Mouse (Mus musculus): ENCODE results near the gene Gucy2c.

The Gucy2c gene

GRCm38 (mm10) chr6:136741281-136741680, 40.3 kb downstream of the Gucy2c start:
- DNase-seq (ENCODE audit: low read depth, low spot score), result no peak

GRCm38 (mm10) chr6:136735766-136736165, 45.8 kb downstream of the Gucy2c start:
- no peak for DNase-seq (ENCODE audit: low read depth, low spot score)

DNA sequence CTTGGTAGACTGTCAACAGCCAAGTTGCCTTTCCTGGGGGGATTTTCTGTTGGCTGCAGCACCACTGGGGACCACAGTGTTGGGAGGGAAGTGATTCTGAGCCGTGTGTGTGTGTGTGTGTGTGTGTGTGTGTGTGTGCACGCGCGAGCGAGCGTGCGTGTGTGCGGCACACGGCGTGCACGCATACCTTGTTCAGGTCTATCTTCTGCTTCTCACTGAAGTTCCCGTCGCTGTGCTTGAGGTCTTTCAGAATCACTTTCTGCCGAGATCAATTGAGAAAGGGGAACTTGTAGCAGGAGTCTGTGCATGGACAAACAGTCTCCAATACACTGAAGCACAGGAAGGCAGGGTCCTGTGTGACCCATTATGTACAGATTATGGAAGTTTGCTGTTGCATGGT, 53.4 kb downstream of the Gucy2c start:
- no peak for DNase-seq (ENCODE audit: low read depth, low spot score)

DNA sequence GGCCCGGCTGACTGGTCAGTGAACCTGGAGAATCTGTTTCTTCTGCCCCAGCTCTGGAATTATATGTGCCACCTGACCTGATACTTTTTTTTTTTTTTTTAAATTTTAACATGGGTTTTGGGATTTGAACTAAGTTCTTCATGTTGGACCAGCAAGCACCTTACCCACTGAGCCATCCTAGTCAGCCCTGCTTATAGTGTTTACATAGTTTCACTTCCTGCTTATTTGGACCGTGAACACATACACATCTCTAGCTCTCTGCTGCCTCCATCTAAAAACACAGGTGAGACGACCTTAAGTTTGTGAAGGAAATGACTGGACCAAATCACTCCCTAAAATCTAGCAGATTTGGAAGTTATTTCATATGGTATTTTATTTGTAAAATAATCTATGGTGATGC, 58.4 kb downstream of the Gucy2c start:
- DNase-seq (ENCODE audit: low read depth, low spot score), result no peak

- no peak for DNase-seq (ENCODE audit: low read depth, low spot score)
Observed at GRCm38 (mm10) chr6:136722565-136722964, 59.0 kb downstream of the Gucy2c start.

DNA sequence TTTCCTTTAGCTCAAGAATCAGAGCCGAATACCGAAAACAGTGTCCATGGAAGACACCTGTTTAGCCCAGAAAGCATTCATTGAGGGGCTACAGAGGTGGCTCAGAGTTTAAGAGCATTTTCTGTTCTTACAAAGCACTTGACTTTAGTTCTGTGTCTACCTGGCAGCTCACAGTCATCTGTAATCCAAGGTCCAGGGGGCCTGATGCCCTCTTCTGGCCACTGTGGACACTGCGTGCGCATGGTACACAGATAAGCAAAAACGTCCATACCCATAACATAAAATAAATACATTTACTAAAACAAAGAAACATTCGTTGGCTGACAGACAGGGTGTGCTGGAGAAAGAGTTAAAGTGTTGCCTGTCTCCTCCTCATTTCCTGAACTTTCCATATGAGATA, 59.6 kb downstream of the Gucy2c start:
- DNase-seq (ENCODE audit: low read depth, low spot score), result peak; percentile 50

DNA sequence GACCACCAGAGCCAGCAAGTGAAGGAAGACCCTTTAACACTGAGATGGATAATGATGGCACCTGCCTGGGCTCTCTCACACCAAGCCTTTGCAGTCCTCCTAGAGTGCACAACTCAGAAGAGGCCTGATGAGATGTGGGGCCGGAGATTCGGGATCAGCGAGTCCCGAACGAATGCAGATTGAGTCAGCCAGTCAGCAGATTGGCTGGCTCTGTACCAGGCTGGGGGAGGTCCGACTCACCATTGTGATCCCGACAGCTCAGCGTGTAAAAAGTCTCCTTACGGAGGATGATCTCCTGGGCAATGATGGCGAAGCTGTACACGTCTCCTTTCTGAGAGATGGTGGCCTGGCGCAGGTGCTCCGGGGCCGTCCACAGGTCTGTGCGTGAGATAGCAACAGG, 61.1 kb downstream of the Gucy2c start:
- DNase-seq (ENCODE audit: low read depth, low spot score), result no peak

DNA sequence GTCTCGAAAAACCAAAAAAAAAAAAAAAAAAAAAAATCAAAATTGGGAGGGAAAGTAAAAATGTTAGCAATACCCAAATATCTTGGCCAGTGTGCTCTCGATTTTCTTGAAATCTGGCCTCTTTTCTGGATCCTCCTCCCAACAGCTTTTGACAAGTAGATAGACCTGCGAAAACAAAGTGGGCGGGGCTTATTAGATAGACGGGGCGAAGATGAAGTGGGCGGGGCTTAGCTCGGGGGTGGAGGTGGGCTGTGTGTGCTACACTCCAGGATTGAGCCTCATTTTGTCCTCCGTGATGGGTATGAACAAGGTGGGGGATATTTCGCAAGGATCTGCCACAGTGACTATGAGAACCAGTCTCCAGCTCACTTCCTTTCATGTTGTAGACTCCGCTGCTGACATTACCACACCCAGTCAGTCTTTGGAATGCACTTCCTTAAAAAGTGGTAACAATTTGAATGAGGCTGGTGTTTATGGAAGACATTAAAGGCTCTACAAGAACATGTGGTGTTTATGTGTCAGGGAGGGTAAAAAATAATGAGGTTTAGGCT, 65.6 kb downstream of the Gucy2c start:
- DNase-seq (ENCODE audit: low read depth, low spot score), result no peak

DNA sequence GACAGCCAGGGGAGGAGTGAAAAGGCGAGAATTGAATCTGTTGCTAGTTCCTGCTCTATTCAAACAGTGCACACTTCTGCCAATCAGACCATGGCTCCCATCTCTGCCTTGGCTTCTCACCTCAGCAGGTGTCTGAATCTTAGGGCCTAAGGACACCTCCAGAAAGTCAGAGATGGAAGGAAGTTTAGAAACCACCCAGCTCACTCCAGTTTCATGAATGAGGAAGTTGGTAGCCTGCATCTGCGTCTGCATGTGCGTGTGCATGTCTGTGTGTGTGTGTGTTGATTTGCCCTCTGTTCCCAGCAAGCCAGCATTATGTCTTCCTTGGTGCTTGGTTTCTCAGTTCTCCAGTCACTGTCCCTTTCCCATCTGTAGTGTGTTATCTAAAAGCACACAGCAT, 67.5 kb downstream of the Gucy2c start:
- no peak for DNase-seq (ENCODE audit: low read depth, low spot score)

DNA sequence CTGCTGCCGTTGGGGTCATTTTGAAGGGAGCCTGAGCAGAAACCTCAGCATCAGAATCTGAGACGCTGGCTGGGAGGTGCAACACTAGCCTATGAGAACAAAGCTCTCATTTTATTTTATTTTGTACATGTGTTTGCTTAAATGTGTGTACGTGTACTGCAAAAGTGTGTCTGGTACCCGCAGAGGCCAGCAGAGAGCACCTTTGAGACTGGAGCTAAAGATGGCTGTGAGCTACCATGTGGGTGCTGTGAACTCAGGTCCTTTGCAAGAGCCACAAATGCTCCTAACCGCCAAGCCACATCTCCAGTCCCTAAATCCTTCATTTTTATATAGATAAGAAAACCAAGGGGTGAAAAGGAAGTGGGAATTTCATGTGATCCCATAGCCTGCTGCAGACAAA, 71.2 kb downstream of the Gucy2c start:
- no peak for DNase-seq (ENCODE audit: low read depth, low spot score)

- DNase-seq (ENCODE audit: low read depth, low spot score), result no peak
Observed at GRCm38 (mm10) chr6:136708597-136708996, 73.0 kb downstream of the Gucy2c start.

GRCm38 (mm10) chr6:136701878-136702277, 79.7 kb downstream of the Gucy2c start:
- DNase-seq (ENCODE audit: low read depth, low spot score), result no peak

DNA sequence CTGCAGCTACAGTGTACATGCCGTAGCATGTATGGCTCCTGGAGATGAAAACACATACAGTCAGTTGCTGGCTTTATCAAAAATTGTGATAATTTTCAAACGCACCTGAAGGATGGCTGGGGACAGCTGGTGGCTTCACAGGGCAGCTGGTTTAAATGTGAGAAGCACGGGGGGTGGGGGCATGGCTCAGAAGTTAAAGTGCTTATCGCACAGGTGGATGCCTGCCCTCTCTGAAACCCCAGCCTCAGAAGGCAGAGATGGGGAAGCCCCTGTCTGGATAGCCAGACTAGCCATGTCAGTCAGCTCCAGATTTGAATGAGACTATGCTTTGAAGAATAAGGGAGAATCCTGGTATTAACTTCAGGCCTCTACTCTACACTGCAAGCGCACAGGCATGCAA, 80.4 kb downstream of the Gucy2c start:
- no peak for DNase-seq (ENCODE audit: low read depth, low spot score)

DNA sequence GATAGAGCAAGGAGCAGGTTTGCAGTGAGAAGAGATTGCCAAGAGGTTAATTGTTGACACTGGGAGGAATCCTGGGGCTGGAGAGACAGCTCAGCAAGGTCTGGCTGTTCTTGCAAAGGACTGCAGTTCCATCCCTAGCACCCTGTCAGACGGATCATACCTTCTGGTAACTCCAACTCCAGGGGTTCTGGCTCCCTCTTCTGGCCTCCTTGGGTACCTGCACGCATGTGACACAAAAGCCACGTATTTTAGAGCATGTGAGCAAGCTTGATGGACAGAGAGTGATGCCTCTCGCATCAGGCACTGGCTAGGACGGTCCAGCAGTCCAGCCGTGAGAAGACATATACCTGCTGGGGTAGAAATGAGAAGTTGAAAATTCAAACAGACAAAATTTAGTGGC, 90.3 kb downstream of the Gucy2c start:
- DNase-seq (ENCODE audit: low read depth, low spot score), result no peak

GRCm38 (mm10) chr6:136690527-136690926, 91.0 kb downstream of the Gucy2c start:
- DNase-seq (ENCODE audit: low read depth, low spot score), result no peak

GRCm38 (mm10) chr6:136689790-136690413, 91.7 kb downstream of the Gucy2c start:
- no peak for DNase-seq (ENCODE audit: low read depth, low spot score)

DNA sequence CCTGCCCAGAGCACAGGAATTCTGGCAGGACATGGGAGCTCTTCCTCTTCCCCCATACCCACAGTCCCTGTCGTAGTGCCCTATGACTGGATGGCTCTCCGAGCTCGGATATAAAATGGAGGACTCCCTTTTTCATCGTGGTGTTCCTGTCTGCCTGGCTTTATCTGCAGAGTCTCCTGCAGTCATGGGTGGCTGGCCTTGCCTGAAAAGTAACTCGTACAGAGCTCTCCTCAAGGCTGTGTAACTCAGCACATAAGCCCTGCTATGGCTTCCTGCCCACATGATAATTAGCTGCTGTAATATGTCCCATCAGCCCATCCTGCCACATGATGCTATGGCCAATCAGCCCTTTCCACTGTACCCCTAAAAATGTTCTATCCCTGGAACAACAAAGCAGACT, 96.1 kb downstream of the Gucy2c start:
- DNase-seq (ENCODE audit: low read depth, low spot score), result no peak

- DNase-seq (ENCODE audit: low read depth, low spot score), result no peak
Observed at GRCm38 (mm10) chr6:136683410-136684334, 97.9 kb downstream of the Gucy2c start.

DNA sequence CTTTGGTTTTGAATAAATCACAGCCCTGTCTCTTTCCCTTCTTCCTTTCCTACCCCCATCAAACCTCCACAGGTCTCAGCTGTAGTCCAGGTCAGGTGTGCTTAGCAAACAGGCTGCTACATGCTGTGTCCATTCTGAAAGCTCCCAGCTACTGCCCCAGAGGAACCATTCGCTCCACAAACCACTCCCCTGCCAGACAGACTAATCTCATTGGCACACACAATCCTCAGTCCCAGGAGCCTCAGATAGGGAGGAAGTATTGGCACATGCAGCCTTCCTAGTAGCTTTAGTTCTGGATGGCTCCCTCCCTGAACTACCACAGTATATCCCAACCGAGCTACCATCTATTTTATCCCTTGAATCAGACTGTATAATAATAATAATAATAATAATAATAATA, 102.2 kb downstream of the Gucy2c start:
- DNase-seq (ENCODE audit: low read depth, low spot score), result no peak

- DNase-seq (ENCODE audit: low read depth, low spot score), result no peak
Observed at GRCm38 (mm10) chr6:136674935-136675334, 106.6 kb downstream of the Gucy2c start.

- DNase-seq (ENCODE audit: low read depth, low spot score), result peak; percentile 20
Observed at GRCm38 (mm10) chr6:136672467-136672866, 109.1 kb downstream of the Gucy2c start.

DNA sequence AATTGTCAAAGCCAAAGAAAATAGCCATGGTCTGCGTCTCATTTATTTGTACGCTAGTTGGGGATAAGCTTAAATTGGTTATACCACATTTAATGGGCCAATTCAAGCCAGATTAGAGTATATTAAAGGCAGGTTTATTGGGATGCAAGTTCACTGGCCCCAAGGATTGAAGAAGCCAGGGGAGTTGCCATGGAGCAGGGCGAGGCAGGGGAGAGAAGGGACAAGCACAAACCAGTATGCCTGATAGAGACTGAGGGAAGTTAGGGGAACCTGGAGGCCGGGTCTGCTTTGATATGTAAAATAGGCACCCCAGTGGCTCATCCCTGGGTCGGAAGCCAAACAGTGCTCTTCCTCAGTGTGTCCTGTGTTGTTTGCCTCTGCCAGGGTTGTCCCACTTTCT, 112.3 kb downstream of the Gucy2c start:
- no peak for DNase-seq (ENCODE audit: low read depth, low spot score)
